Mouse (Mus musculus): Measurements from ENCODE around the gene Cbarp.

The Cbarp gene

GRCm38 (mm10) chr10:80094684-80095083, 46.0 kb downstream of the Cbarp start:
- DNase-seq (ENCODE audit: extremely low spot score): no peak

- DNase-seq (ENCODE audit: extremely low spot score): no peak
Measured at GRCm38 (mm10) chr10:80094085-80094484, 46.5 kb downstream of the Cbarp start.

GRCm38 (mm10) chr10:80092690-80093089, 47.9 kb downstream of the Cbarp start:
- DNase-seq (ENCODE audit: extremely low spot score): no peak

GRCm38 (mm10) chr10:80091527-80091926, 49.1 kb downstream of the Cbarp start:
- no peak for DNase-seq (ENCODE audit: extremely low spot score)

GRCm38 (mm10) chr10:80089146-80089545, 51.5 kb downstream of the Cbarp start:
- DNase-seq (ENCODE audit: extremely low spot score): no peak

- DNase-seq (ENCODE audit: extremely low spot score): no peak
Measured at GRCm38 (mm10) chr10:80087483-80087882, 53.2 kb downstream of the Cbarp start.

- no peak for DNase-seq (ENCODE audit: extremely low spot score)
Measured at GRCm38 (mm10) chr10:80086847-80087246, 53.8 kb downstream of the Cbarp start.

GRCm38 (mm10) chr10:80084817-80085487, 55.7 kb downstream of the Cbarp start:
- DNase-seq (ENCODE audit: extremely low spot score): no peak

- DNase-seq (ENCODE audit: extremely low spot score): no peak
Measured at GRCm38 (mm10) chr10:80081075-80081474, 59.6 kb downstream of the Cbarp start.
